Mouse (Mus musculus): ENCODE data around the gene Tm9sf4.

GRCm38 (mm10) chr2:153208149-153208548 lies 47.0 kb downstream of the Tm9sf4 start:
- TF ChIP-seq CTCF (IDR thresholded peaks at IDR 0.05; ENCODE audit: borderline replicate concordance, insufficient read depth, low read depth, low read length) (no peak), POLR2A (IDR thresholded peaks at IDR 0.05; ENCODE audit: borderline replicate concordance, insufficient read depth, low read length) (no peak)

Data from cerebellum, adult 2 months (tissue).